19 mouse cellular contexts compared by ENCODE assay signal in genomic region chr11:115625877-115626276, GRCm38 (mm10). TPM values are rescaled to one million over a fixed set of nuclear protein-coding genes. Genes with fewer than 3 reads are reported as not detected.
DNase-seq lines count a peak whose midpoint lies in the region; ATAC-seq and TF ChIP-seq lines count a peak whose summit lies in the region.
"Had no signal": no experiment of that assay in that cellular context is flagged by ENCODE, and none has a peak within 500 bp of the region (broad histone marks: within the 10 kb centered on the region; RNA-seq: fewer than 3 reads in every experiment).

No protein-coding gene starts in this region.

- ATAC-seq in kidney, postnatal 0 days (replicated peaks; ENCODE audit: low FRiP score, low read depth) = 0 out of 2 replicates have a peak, but pooled peaks have one; percentile 4
- ATAC-seq: forebrain, embryonic 14.5 days; Patski had no signal

- whole genome bisulfite sequencing in kidney, postnatal 0 days = 28% methylated on average over 9 of the region's 9 CpGs

- no peak overlapping the region for H3K4me3 ChIP-seq in kidney, postnatal 0 days (replicated peaks; ENCODE audit: low read depth, low read length)
- H3K4me3 ChIP-seq: embryonic facial prominence, embryonic 12.5 days; heart, adult 2 months; hindbrain, embryonic 13.5 days; left cerebral cortex, adult 2 months; limb, embryonic 15.5 days; midbrain, embryonic 10.5 days; myocyte had no signal

- peak overlapping the region; percentile 85 for H3K27ac ChIP-seq in kidney, postnatal 0 days
- H3K27ac ChIP-seq: embryonic facial prominence, embryonic 12.5 days; heart, adult 2 months; hindbrain, embryonic 13.5 days; left cerebral cortex, adult 2 months; limb, embryonic 15.5 days; midbrain, embryonic 10.5 days had no signal

- H3K9ac ChIP-seq in kidney, postnatal 0 days (ENCODE audit: low read depth, low read length) = peak overlapping the region; percentile 6; the same call in 1 of the 2 replicates
- H3K9ac ChIP-seq: embryonic facial prominence, embryonic 12.5 days; hindbrain, embryonic 13.5 days; limb, embryonic 15.5 days had no signal

- H3K4me1 ChIP-seq in kidney, postnatal 0 days (replicated peaks; ENCODE audit: insufficient read depth, low read length) = no peaks in the 10 kb centered on the region

- no peak for TF ChIP-seq CTCF in kidney, postnatal 0 days (IDR thresholded peaks at IDR 0.05; ENCODE audit: low read depth)

- H3K9me3 ChIP-seq in kidney, postnatal 0 days (replicated peaks; ENCODE audit: low read length) = no peaks in the 10 kb centered on the region
- H3K9me3 ChIP-seq: embryonic facial prominence, embryonic 12.5 days; hindbrain, embryonic 13.5 days; limb, embryonic 15.5 days; midbrain, embryonic 10.5 days had no signal

- DNase-seq in gastrocnemius, adult 18-20 months (ENCODE audit: low spot score) = peak; percentile 69
- no peak for DNase-seq in gastrocnemius, postnatal 4 days (ENCODE audit: low spot score in 2 of 2)
- DNase-seq in adipocyte (ENCODE audit: low spot score) = peak; percentile 78
- DNase-seq in gastrocnemius, adult 8-10 months (ENCODE audit: low spot score in 2 of 2) = peak; percentile 51 to 53
- peak; percentile 75 for DNase-seq in kidney, postnatal 0 days (ENCODE audit: low spot score)
- DNase-seq in testis, postnatal 10 days (ENCODE audit: low spot score) = no peak
- DNase-seq in right cerebral cortex, postnatal 10 days (ENCODE audit: low spot score in 2 of 2) = no peak
- DNase-seq: adrenal gland, adult 8-10 months; heart, adult 2 months; lung, postnatal 14 days; right cerebral cortex, postnatal 4 days had no signal

- H3K27me3 ChIP-seq in kidney, postnatal 0 days (ENCODE audit: insufficient read depth, low read length) = no peaks in the 10 kb centered on the region
- H3K27me3 ChIP-seq: embryonic facial prominence, embryonic 12.5 days; hindbrain, embryonic 13.5 days; limb, embryonic 15.5 days; Patski had no signal

- H3K36me3 ChIP-seq in kidney, postnatal 0 days (ENCODE audit: insufficient read depth, low read length) = peaks cover 12% of the 10 kb centered on the region; the same call in 1 of the 2 replicates

- H3K4me2 ChIP-seq in kidney, postnatal 0 days (ENCODE audit: low read length) = peak overlapping the region; percentile 11; the same call in 1 of the 2 replicates
- H3K4me2 ChIP-seq: embryonic facial prominence, embryonic 12.5 days; hindbrain, embryonic 13.5 days; limb, embryonic 15.5 days had no signal

RNA-seq across cellular contexts. Expression of gene Slc25a19, which starts 2.2 kb away (rescaled TPM):
- total RNA-seq in gastrocnemius, adult 18-20 months (2021) = 10 to 100 TPM; 38.8 to 44.4 TPM
- 10 to 100 TPM; 24.0 to 27.4 TPM for total RNA-seq in gastrocnemius, postnatal 4 days (2021)
- 10 to 100 TPM; 35.7 to 45.7 (median 40.7) TPM for total RNA-seq in gastrocnemius, adult 8-10 months (2022)
- 49.7 and 57.9 TPM in 2 replicates for polyA plus RNA-seq in kidney, postnatal 0 days (2015; fragmentation: Nextera tagmentation; extraction: Ambion mirVana)

RNA-seq across cellular contexts. Expression of gene Mif4gd, which starts 13.1 kb away (rescaled TPM):
- 10 to 100 TPM; 42.3 to 45.0 TPM for total RNA-seq in gastrocnemius, adult 18-20 months (2021)
- 10 to 100 TPM; 29.7 to 31.9 TPM for total RNA-seq in gastrocnemius, postnatal 4 days (2021)
- total RNA-seq in gastrocnemius, adult 8-10 months (2022) = 10 to 100 TPM; 34.1 to 43.9 (median 40.3) TPM
- polyA plus RNA-seq in kidney, postnatal 0 days (2015; fragmentation: Nextera tagmentation; extraction: Ambion mirVana) = 57.3 and 61.6 TPM in 2 replicates

RNA-seq across cellular contexts. Expression of gene Gga3, which starts 22.0 kb away (rescaled TPM):
- 10 to 100 TPM; 15.4 to 18.8 TPM for total RNA-seq in gastrocnemius, adult 18-20 months (2021)
- total RNA-seq in gastrocnemius, postnatal 4 days (2021) = 10 to 100 TPM; 15.9 to 21.8 TPM
- 10 to 100 TPM; 10.3 to 14.5 (median 11.6) TPM for total RNA-seq in gastrocnemius, adult 8-10 months (2022)
- 10.8 and 11.1 TPM in 2 replicates for polyA plus RNA-seq in kidney, postnatal 0 days (2015; fragmentation: Nextera tagmentation; extraction: Ambion mirVana)

RNA-seq across cellular contexts. Expression of gene Mrps7, which starts 22.2 kb away (rescaled TPM):
- total RNA-seq in gastrocnemius, adult 18-20 months (2021) = 10 to 100 TPM; 73.3 to 79.3 TPM
- total RNA-seq in gastrocnemius, postnatal 4 days (2021) = 10 to 100 TPM; 70.9 to 73.2 TPM
- 10 to 100 TPM; 73.4 to 84.2 (median 81.8) TPM for total RNA-seq in gastrocnemius, adult 8-10 months (2022)
- 92.9 and 93.7 TPM in 2 replicates for polyA plus RNA-seq in kidney, postnatal 0 days (2015; fragmentation: Nextera tagmentation; extraction: Ambion mirVana)

Comparison
In these comparisons a context has a peak if more than half of its experiments do, and no peak if none do; other contexts are left out.
1. DNase-seq: peak in gastrocnemius, adult 18-20 months (single experiment), adipocyte (single experiment), gastrocnemius, adult 8-10 months (2 of 2) and kidney, postnatal 0 days (single experiment); none in gastrocnemius, postnatal 4 days (0 of 2), testis, postnatal 10 days (single experiment) and right cerebral cortex, postnatal 10 days (0 of 2).